Mouse (Mus musculus): ENCODE results near the gene Nme3. TPM values are rescaled to one million over a fixed set of nuclear protein-coding genes. Genes with fewer than 3 reads are reported as not detected.

Nme3 gene
- polyA plus RNA-seq, 1 experiment from 2014 or later: 48.9 TPM

GRCm38 (mm10) chr17:24858967-24859366, 37.3 kb upstream of the Nme3 start:
- H3K36me3 ChIP-seq: peaks cover 66% of the 10 kb centered on the region
- 89% methylated on average over 6 of the region's 6 CpGs for WGBS

GRCm38 (mm10) chr17:24860076-24860475, 36.2 kb upstream of the Nme3 start:
- Histone ChIP-seq H3K36me3 (peaks cover 60% of the 10 kb centered on the region), H3K27ac (no peak overlapping the region), H3K27me3 (no peaks in the 10 kb centered on the region), H3K4me3 (no peak overlapping the region), H3K9me3 (no peaks in the 10 kb centered on the region), H3K9ac (0 out of 2 replicates have a peak overlapping the region, but pooled peaks have one; percentile 1), H3K4me2 (no peak overlapping the region), H3K4me1 (no peaks in the 10 kb centered on the region)
- ATAC-seq (ENCODE audit: insufficient number of reproducible peaks, insufficient read depth, low FRiP score, low TSS enrichment, low read depth): no peak
- WGBS: 90% methylated on average over 8 of the region's 8 CpGs

More at GRCm38 (mm10) chr17:24858967-24859366, 37.3 kb upstream of the Nme3 start:
- no peak overlapping the region for H3K4me2 ChIP-seq
- no peak overlapping the region for H3K27ac ChIP-seq
- no peaks in the 10 kb centered on the region for H3K4me1 ChIP-seq
- H3K4me3 ChIP-seq: no peak overlapping the region
- no peak overlapping the region for H3K9ac ChIP-seq
- no peaks in the 10 kb centered on the region for H3K27me3 ChIP-seq
- ATAC-seq (ENCODE audit: insufficient number of reproducible peaks, insufficient read depth, low FRiP score, low TSS enrichment, low read depth): no peak
- H3K9me3 ChIP-seq: no peaks in the 10 kb centered on the region

- H3K9me3 ChIP-seq: no peaks in the 10 kb centered on the region
- H3K4me3 ChIP-seq: no peak overlapping the region
- 95% methylated on average over 3 of the region's 3 CpGs for WGBS
- no peak overlapping the region for H3K9ac ChIP-seq
- peaks cover 52% of the 10 kb centered on the region for H3K36me3 ChIP-seq
- no peak overlapping the region for H3K27ac ChIP-seq
- no peaks in the 10 kb centered on the region for H3K27me3 ChIP-seq
- no peaks in the 10 kb centered on the region for H3K4me1 ChIP-seq
- H3K4me2 ChIP-seq: no peak overlapping the region
- ATAC-seq (ENCODE audit: insufficient number of reproducible peaks, insufficient read depth, low FRiP score, low TSS enrichment, low read depth): no peak
Observed at GRCm38 (mm10) chr17:24861785-24862184, 34.5 kb upstream of the Nme3 start.

DNA sequence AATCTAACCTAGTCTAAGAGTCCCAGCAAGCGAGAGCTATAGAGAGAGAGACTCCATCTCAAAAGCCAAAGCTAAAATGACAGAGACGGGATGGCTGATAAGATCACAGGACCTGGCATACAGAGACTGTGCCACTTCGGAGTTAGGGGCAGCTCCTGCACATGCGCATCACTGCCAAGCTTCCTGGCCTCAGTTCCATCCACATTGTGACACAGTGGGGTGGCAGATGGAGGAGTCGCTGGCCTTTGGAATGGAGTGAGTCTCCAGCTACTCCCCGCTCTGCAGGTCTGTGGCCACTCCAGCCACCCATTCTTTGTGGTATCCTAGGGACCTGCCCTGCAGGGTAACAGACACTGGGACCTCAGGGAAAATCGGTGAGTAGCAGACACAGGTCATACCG, 30.5 kb upstream of the Nme3 start, which contains the start of gene Igfals:
Gene Igfals (plus strand): TSS at position 222 of the 400 bp plus-strand sequence.
- Histone ChIP-seq H3K4me2 (no peak within 1 kb of the TSS), H3K36me3 (peaks cover 36% of the 10 kb centered on the region), H3K4me3 (no peak within 1 kb of the TSS), H3K9me3 (no peaks in the 10 kb centered on the region), H3K4me1 (no peaks in the 10 kb centered on the region), H3K9ac (0 out of 2 replicates have a peak within 1 kb of the TSS, but pooled peaks have one; percentile 6), H3K27me3 (no peaks in the 10 kb centered on the region), H3K27ac (no peak within 1 kb of the TSS)
- 84% methylated on average over 8 of the region's 8 CpGs for WGBS
- no peak for ATAC-seq (ENCODE audit: insufficient number of reproducible peaks, insufficient read depth, low FRiP score, low TSS enrichment, low read depth)

DNA sequence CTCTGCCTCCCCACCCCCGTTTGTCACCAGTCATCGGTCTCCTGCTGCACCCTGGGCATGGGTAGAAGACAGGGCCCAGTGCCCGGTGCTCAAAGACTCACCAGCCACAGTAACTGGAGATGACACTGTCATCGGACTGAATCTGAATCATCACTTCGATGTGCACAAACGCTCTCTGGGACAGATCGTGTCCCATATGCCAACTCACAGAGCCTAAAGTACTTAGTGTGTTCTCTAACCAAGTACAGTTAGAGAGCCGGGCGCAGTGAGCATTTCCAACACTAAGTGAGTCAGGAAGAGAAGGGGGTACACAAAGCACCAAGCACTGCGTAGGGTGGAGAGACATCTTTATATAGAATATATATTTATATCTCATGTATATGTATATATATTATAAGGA, 28.4 kb upstream of the Nme3 start:
- Histone ChIP-seq H3K27me3 (no peaks in the 10 kb centered on the region), H3K4me2 (no peak overlapping the region), H3K9ac (no peak overlapping the region), H3K27ac (no peak overlapping the region), H3K9me3 (no peaks in the 10 kb centered on the region), H3K36me3 (peaks cover 16% of the 10 kb centered on the region), H3K4me1 (no peaks in the 10 kb centered on the region), H3K4me3 (no peak overlapping the region)
- no peak for ATAC-seq (ENCODE audit: insufficient number of reproducible peaks, insufficient read depth, low FRiP score, low TSS enrichment, low read depth)
- 93% methylated on average over 10 of the region's 10 CpGs for WGBS

DNA sequence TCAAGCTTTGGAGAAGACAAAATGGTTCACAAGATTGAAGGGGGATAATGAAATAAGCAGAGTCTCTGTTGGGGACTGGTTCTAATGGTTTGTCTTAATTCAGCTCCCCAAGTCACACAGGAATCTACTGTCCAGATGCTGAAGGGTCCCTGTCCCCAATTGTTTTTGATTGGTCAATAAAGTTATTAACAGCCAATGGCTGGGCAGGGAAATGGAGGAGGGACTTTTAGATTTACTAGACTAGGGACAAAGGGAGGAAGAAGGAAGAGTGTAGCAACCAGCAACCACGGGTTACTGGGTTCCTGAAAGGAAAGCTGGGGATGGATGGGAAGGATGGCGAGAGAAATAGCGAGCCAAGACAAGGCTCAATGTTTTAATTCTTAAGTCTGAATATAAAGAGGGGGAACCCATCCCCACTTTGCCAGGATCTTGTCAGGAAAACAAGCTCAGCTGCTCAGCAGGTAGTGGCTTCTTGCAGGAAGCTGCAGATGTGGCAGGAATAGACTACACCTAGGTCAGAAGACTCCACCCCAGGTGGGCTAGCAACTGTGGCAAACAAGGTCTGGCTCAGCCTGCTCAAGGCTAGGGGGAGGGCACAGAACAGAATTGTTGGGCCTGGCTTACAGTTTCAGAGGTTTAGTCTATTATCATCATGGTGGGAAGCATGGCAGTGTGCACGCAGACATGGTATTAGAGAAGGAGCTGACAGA, 22.4 kb upstream of the Nme3 start:
- no peak overlapping the region for H3K9ac ChIP-seq
- no peaks in the 10 kb centered on the region for H3K27me3 ChIP-seq
- no peaks in the 10 kb centered on the region for H3K4me1 ChIP-seq
- H3K9me3 ChIP-seq: no peaks in the 10 kb centered on the region
- H3K4me2 ChIP-seq: no peak overlapping the region
- H3K36me3 ChIP-seq: no peaks in the 10 kb centered on the region
- WGBS: 52% methylated on average over 4 of the region's 4 CpGs
- no peak overlapping the region for H3K4me3 ChIP-seq
- no peak for ATAC-seq (ENCODE audit: insufficient number of reproducible peaks, insufficient read depth, low FRiP score, low TSS enrichment, low read depth)
- H3K27ac ChIP-seq: no peak overlapping the region

DNA sequence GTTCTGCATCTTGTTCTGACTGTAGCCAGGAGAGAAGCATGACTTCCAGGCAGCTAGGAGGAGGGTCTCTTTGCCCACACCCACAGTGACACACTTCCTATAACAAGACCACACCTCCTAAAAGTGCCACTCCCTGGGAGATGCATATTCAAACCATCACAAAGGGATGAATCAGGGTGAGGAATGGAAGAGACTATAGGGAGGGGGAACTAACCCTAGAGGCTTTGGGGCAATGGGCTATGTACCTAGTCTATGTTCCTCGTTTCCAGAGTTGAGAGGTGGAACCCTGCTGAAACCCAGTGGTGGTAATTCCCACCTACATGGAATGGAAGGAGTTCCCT, 21.9 kb upstream of the Nme3 start:
- no peak for ATAC-seq (ENCODE audit: insufficient number of reproducible peaks, insufficient read depth, low FRiP score, low TSS enrichment, low read depth)
- H3K27me3 ChIP-seq: no peaks in the 10 kb centered on the region
- H3K36me3 ChIP-seq: no peaks in the 10 kb centered on the region

DNA sequence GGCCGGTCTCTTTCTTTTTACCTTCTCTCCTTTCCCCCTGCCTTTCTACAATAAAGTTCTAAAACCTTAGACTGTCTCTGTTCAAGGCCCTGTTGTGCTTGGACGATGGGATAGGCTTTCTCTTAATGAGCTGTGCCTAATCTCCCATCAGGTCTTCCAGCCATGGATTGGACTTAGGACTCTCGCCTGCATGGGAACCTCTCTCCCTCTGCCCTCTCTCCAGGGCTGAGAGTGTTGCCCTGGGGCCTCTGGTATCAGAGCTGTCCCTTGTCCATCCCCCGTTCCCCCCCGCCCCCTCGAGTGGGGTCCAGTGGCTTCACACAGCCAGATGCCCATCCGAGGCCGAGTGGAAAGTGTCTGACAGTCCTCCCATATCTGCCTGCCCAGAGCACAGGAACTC, 21.3 kb upstream of the Nme3 start:
- ATAC-seq (ENCODE audit: insufficient number of reproducible peaks, insufficient read depth, low FRiP score, low TSS enrichment, low read depth): no peak
- no peaks in the 10 kb centered on the region for H3K9me3 ChIP-seq
- no peaks in the 10 kb centered on the region for H3K36me3 ChIP-seq
- H3K27ac ChIP-seq: no peak overlapping the region
- no peaks in the 10 kb centered on the region for H3K27me3 ChIP-seq
- H3K4me3 ChIP-seq: no peak overlapping the region
- no peak overlapping the region for H3K4me2 ChIP-seq
- H3K4me1 ChIP-seq: no peaks in the 10 kb centered on the region
- 76% methylated on average over 8 of the region's 8 CpGs for WGBS
- no peak overlapping the region for H3K9ac ChIP-seq

More for the DNA sequence above, 21.9 kb upstream of the Nme3 start:
- H3K4me1 ChIP-seq: no peaks in the 10 kb centered on the region
- H3K4me2 ChIP-seq: no peak overlapping the region
- no peak overlapping the region for H3K9ac ChIP-seq
- H3K9me3 ChIP-seq: no peaks in the 10 kb centered on the region
- no peak overlapping the region for H3K4me3 ChIP-seq
- no peak overlapping the region for H3K27ac ChIP-seq
- WGBS: 55% methylated on average over 1 of the region's 1 CpGs

DNA sequence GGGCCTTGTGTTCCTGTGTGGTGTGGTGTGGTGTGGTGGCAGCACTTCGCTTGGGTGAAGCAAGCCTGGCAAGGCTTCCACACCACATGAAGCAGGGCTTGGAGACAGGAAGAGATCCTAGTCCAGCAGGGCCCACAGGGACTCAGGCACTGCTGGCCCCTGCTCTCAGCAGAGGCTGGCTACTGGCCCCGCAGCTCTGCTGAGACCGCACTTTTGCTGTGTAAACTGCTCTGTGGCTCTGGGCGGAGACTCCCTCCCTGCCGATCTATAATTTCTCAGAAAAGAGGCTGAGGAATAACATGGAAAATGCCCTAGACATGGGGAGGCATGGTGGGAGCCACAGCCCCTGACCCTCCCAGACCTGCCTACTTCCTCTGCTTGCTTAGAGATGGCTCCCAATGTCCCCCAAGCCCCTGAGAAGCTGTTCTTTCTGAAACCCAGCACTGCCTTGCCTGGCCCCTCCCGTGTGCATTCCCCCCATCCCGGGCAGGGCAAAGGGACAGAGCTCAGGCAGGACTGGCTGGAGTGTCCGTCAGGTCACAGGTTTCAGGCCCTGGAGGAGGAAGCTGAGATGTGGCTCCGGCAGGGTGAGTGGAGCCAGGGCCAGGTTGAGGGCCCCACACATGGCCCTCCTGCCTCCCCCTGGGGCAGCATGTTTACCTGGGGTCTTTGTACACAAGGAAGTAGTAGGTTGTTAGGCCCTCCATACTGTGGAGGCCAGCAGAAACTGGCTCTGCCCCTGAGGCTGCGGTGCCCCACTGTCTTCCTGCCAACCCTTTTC, 18.8 kb upstream of the Nme3 start:
- peak overlapping the region; percentile 53 for H3K9ac ChIP-seq
- WGBS: 49% methylated on average over 10 of the region's 10 CpGs
- no peaks in the 10 kb centered on the region for H3K27me3 ChIP-seq
- no peak overlapping the region for H3K27ac ChIP-seq
- H3K36me3 ChIP-seq: peaks cover under 1% of the 10 kb centered on the region
- no peak overlapping the region for H3K4me3 ChIP-seq
- peak; percentile 2; the same call in 1 of the 2 replicates for ATAC-seq (ENCODE audit: insufficient number of reproducible peaks, insufficient read depth, low FRiP score, low TSS enrichment, low read depth)
- H3K9me3 ChIP-seq: no peaks in the 10 kb centered on the region
- H3K4me2 ChIP-seq: no peak overlapping the region; the same call in 1 of the 2 replicates
- H3K4me1 ChIP-seq: no peaks in the 10 kb centered on the region

GRCm38 (mm10) chr17:24878117-24878397, 18.2 kb upstream of the Nme3 start:
- ATAC-seq (ENCODE audit: insufficient number of reproducible peaks, insufficient read depth, low FRiP score, low TSS enrichment, low read depth): no peak; the same call in 1 of the 2 replicates

GRCm38 (mm10) chr17:24878531-24878930, 17.8 kb upstream of the Nme3 start:
- no peaks in the 10 kb centered on the region for H3K9me3 ChIP-seq
- H3K4me3 ChIP-seq: no peak overlapping the region
- WGBS: 70% methylated on average over 8 of the region's 8 CpGs
- peaks cover 11% of the 10 kb centered on the region for H3K36me3 ChIP-seq
- no peaks in the 10 kb centered on the region for H3K4me1 ChIP-seq
- no peaks in the 10 kb centered on the region for H3K27me3 ChIP-seq
- H3K9ac ChIP-seq: no peak overlapping the region
- no peak overlapping the region for H3K27ac ChIP-seq
- ATAC-seq (ENCODE audit: insufficient number of reproducible peaks, insufficient read depth, low FRiP score, low TSS enrichment, low read depth): no peak
- H3K4me2 ChIP-seq: no peak overlapping the region

More at GRCm38 (mm10) chr17:24878117-24878397, 18.2 kb upstream of the Nme3 start:
- H3K36me3 ChIP-seq: peaks cover 6% of the 10 kb centered on the region
- 29% methylated on average over 5 of the region's 5 CpGs for WGBS
- H3K4me1 ChIP-seq: no peaks in the 10 kb centered on the region
- H3K4me3 ChIP-seq: no peak overlapping the region
- no peak overlapping the region; the same call in 1 of the 2 replicates for H3K4me2 ChIP-seq
- no peak overlapping the region for H3K27ac ChIP-seq
- peak overlapping the region; percentile 53 for H3K9ac ChIP-seq
- H3K9me3 ChIP-seq: no peaks in the 10 kb centered on the region
- H3K27me3 ChIP-seq: no peaks in the 10 kb centered on the region
